Mouse (Mus musculus): Measurements from ENCODE around the gene Rnf212. TPM values are rescaled to one million over a fixed set of nuclear protein-coding genes. Genes with fewer than 3 reads are reported as not detected.

The Rnf212 gene
- total and polyA plus RNA-seq, 2 experiments from 2014 or later: not detected

DNA sequence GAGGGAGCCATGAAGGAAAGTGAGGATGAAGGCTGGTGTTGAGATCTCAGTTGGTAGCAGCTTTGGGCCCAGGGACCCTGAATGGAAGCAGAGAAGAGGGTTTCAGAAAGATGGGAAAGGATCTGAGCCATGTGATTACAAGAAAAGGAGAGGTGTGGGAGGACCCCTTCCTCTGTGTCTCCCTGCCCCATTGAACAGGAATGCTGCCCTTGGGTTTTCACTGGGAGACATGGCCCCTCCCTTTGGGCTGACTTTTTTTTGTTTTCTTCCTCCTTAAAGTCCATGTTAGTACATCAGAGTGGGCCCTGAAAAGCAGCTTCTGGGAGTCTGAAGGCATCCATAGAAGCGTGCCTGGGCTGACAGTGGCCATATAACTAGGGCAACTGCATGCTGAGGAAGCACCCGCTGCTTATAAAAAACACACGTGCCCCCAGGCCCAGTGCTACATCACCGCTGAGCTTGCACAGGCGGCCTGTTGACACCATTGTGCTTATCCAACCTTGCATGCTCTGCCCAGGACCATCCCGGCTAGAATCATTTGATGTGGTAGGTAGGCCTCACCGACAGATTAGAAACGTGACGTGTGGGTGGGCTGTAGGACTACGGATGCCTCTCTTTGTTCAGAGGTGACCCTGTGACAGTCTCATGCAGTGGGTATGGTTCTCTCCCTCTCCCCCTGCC is 73.3 kb downstream of the Rnf212 start:
- WGBS: 73% methylated on average over 10 of the region's 10 CpGs
- H3K4me3 ChIP-seq (ENCODE audit: low read depth, low read length): no peak overlapping the region
- DNase-seq (no peak), ATAC-seq (no peak)
- H3K4me2 ChIP-seq (ENCODE audit: low read depth): no peak overlapping the region
- H3K4me1 ChIP-seq (ENCODE audit: insufficient read depth): no peaks in the 10 kb centered on the region
- H3K9me3 ChIP-seq (ENCODE audit: low read length): no peaks in the 10 kb centered on the region
- H3K36me3 ChIP-seq (ENCODE audit: insufficient read depth): no peaks in the 10 kb centered on the region; the same call in 1 of the 2 replicates
- TF ChIP-seq CTCF (IDR thresholded peaks at IDR 0.05; ENCODE audit: low read depth): no peak
- no peaks in the 10 kb centered on the region for H3K27me3 ChIP-seq (ENCODE audit: insufficient read depth, low read length)
- no peak overlapping the region for H3K9ac ChIP-seq
- H3K27ac ChIP-seq (ENCODE audit: low read depth, low read length): no peak overlapping the region

- Histone ChIP-seq H3K4me3 (ENCODE audit: low read depth, low read length) (no peak overlapping the region), H3K9ac (no peak overlapping the region), H3K36me3 (ENCODE audit: insufficient read depth) (no peaks in the 10 kb centered on the region), H3K27me3 (ENCODE audit: insufficient read depth, low read length) (no peaks in the 10 kb centered on the region), H3K27ac (ENCODE audit: low read depth, low read length) (no peak overlapping the region), H3K9me3 (ENCODE audit: low read length) (no peaks in the 10 kb centered on the region), H3K4me2 (ENCODE audit: low read depth) (no peak overlapping the region), H3K4me1 (ENCODE audit: insufficient read depth) (no peaks in the 10 kb centered on the region)
- TF ChIP-seq CTCF (IDR thresholded peaks at IDR 0.05; ENCODE audit: low read depth): no peak
- ATAC-seq (no peak), DNase-seq (no peak)
- 69% methylated on average over 3 of the region's 3 CpGs for WGBS
Observed at GRCm38 (mm10) chr5:108700346-108700745, 74.4 kb downstream of the Rnf212 start.

DNA sequence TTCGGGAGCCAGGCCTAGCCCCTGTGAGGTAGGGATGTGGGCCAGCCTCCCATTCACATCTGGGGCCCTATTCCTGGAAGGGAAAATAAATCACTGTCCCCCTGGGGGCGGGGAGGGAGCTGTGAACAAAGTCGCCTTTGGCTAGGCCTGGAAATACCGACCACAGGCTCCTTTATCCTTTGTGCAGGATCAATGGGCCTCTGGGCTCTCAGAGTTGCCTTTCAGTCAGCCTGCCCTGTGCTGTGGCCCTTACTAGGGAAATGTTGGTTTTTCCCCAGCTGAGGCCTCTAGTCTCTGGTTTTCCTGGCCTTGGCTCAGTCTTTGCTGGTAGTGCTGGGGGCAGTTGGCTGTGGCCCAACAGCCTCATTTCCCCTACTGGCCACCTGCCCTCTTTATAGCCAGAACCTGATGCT is 77.4 kb downstream of the Rnf212 start:
- Histone ChIP-seq H3K4me2 (ENCODE audit: low read depth) (no peak overlapping the region), H3K4me3 (ENCODE audit: low read depth, low read length) (no peak overlapping the region), H3K36me3 (ENCODE audit: insufficient read depth) (no peaks in the 10 kb centered on the region), H3K27ac (ENCODE audit: low read depth, low read length) (no peak overlapping the region), H3K9ac (no peak overlapping the region), H3K27me3 (ENCODE audit: insufficient read depth, low read length) (0 out of 2 replicates have a peak, but pooled peaks cover 8% of the 10 kb centered on the region), H3K9me3 (ENCODE audit: low read length) (no peaks in the 10 kb centered on the region), H3K4me1 (ENCODE audit: insufficient read depth) (0 out of 2 replicates have a peak, but pooled peaks cover 2% of the 10 kb centered on the region)
- ATAC-seq: peak; percentile 17
- TF ChIP-seq CTCF (IDR thresholded peaks at IDR 0.05; ENCODE audit: low read depth): no peak
- peak; percentile 50 for DNase-seq
- WGBS: 13% methylated on average over 4 of the region's 4 CpGs

GRCm38 (mm10) chr5:108696542-108696941 is 78.2 kb downstream of the Rnf212 start:
- Histone ChIP-seq H3K9ac (no peak overlapping the region), H3K4me1 (ENCODE audit: insufficient read depth) (0 out of 2 replicates have a peak, but pooled peaks cover 2% of the 10 kb centered on the region), H3K36me3 (ENCODE audit: insufficient read depth) (no peaks in the 10 kb centered on the region), H3K27ac (ENCODE audit: low read depth, low read length) (no peak overlapping the region), H3K27me3 (ENCODE audit: insufficient read depth, low read length) (0 out of 2 replicates have a peak, but pooled peaks cover 8% of the 10 kb centered on the region), H3K4me3 (ENCODE audit: low read depth, low read length) (no peak overlapping the region), H3K9me3 (ENCODE audit: low read length) (no peaks in the 10 kb centered on the region), H3K4me2 (ENCODE audit: low read depth) (no peak overlapping the region)
- no peak for TF ChIP-seq CTCF (IDR thresholded peaks at IDR 0.05; ENCODE audit: low read depth)
- DNase-seq: no peak
- 86% methylated on average over 3 of the region's 3 CpGs for WGBS
- no peak for ATAC-seq

DNA sequence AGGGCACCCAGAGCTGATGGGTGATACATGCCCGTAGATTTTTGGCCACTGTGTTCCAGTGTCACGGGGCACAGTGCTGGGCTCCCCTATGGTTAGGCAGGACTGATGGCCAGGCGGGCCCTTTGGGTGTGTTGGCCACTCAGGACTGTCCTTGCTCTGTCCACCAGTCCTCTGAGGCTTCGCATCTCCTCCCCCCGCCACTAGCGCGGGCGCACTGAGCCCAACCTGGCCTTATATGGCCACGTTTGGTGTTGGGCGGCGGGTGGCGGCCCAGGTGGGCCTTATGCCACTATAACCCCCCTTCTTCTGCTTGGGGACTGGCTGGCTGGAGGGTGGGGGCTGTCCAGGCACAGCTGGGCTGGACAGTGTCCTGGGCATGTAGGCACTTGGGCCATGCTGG is 78.9 kb downstream of the Rnf212 start:
- no peak for TF ChIP-seq CTCF (IDR thresholded peaks at IDR 0.05; ENCODE audit: low read depth)
- DNase-seq (no peak), ATAC-seq (no peak)
- WGBS: 99% methylated on average over 12 of the region's 12 CpGs
- 0 out of 2 replicates have a peak, but pooled peaks cover 8% of the 10 kb centered on the region for H3K27me3 ChIP-seq (ENCODE audit: insufficient read depth, low read length)
- H3K4me2 ChIP-seq (ENCODE audit: low read depth): no peak overlapping the region
- 0 out of 2 replicates have a peak, but pooled peaks cover 2% of the 10 kb centered on the region for H3K4me1 ChIP-seq (ENCODE audit: insufficient read depth)
- no peaks in the 10 kb centered on the region for H3K9me3 ChIP-seq (ENCODE audit: low read length)
- no peak overlapping the region for H3K9ac ChIP-seq
- no peaks in the 10 kb centered on the region for H3K36me3 ChIP-seq (ENCODE audit: insufficient read depth)
- no peak overlapping the region for H3K4me3 ChIP-seq (ENCODE audit: low read depth, low read length)
- no peak overlapping the region for H3K27ac ChIP-seq (ENCODE audit: low read depth, low read length)

GRCm38 (mm10) chr5:108694352-108695261 is 80.2 kb downstream of the Rnf212 start:
- Histone ChIP-seq H3K9me3 (ENCODE audit: low read length) (no peaks in the 10 kb centered on the region), H3K4me1 (ENCODE audit: insufficient read depth) (0 out of 2 replicates have a peak, but pooled peaks cover 2% of the 10 kb centered on the region), H3K27me3 (ENCODE audit: insufficient read depth, low read length) (0 out of 2 replicates have a peak, but pooled peaks cover 8% of the 10 kb centered on the region), H3K4me3 (ENCODE audit: low read depth, low read length) (peak overlapping the region; percentile 65), H3K4me2 (ENCODE audit: low read depth) (peak overlapping the region; percentile 95), H3K36me3 (ENCODE audit: insufficient read depth) (no peaks in the 10 kb centered on the region), H3K9ac (peak overlapping the region; percentile 39), H3K27ac (ENCODE audit: low read depth, low read length) (no peak overlapping the region)
- TF ChIP-seq CTCF (IDR thresholded peaks at IDR 0.05; ENCODE audit: low read depth): no peak
- no peak for DNase-seq
- 3% methylated on average over 71 of the region's 99 CpGs for WGBS
- ATAC-seq: peak; percentile 32

All from forebrain, postnatal 0 days (tissue).